Mouse (Mus musculus): ENCODE measurements around the gene Gpsm2. TPM values are rescaled to one million over a fixed set of nuclear protein-coding genes. Genes with fewer than 3 reads are reported as not detected.
A peak's percentile ranks its signal among the peaks of the same experiment; 100 is the strongest.
"Not testable (repeated sequence)": the region's sequence is repeated elsewhere in the genome, so short reads cannot be mapped to it uniquely, and the experiment has no call there.

Gene Gpsm2
- polyA plus RNA-seq, 1 experiment from 2014 or later: 94.5 TPM

DNA sequence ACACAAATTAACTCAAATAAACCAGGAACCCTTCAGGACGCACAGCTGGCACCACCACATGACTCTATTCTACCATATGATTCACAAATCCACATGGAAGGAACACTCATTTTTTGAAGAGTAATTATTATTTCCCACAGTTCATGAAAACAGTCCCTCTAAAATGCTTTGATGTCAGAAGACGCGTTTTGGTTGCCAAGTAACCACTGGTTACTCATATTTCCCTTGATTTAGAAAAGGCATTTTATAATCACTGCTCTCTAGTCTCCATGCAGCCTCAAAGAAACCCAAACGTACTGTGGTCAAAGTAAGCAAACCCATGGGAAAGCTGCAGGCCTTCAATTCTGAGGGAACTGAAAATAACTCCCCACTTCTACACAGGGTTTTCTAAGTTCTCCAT is 32.1 kb downstream of the Gpsm2 start:
- Histone ChIP-seq H3K27ac (replicated peaks) (no peak overlapping the region), H3K36me3 (peaks cover 60% of the 10 kb centered on the region), H3K27me3 (no peaks in the 10 kb centered on the region), H3K4me3 (no peak overlapping the region), H3K4me2 (replicated peaks) (no peak overlapping the region), H3K9me3 (no peaks in the 10 kb centered on the region), H3K4me1 (0 out of 2 replicates have a peak, but pooled peaks cover 2% of the 10 kb centered on the region), H3K9ac (replicated peaks) (no peak overlapping the region)
- 80% methylated on average over 4 of the region's 4 CpGs for WGBS
- ATAC-seq (ENCODE audit: low FRiP score, low read depth): no peak

- Histone ChIP-seq H3K36me3 (peaks cover 55% of the 10 kb centered on the region), H3K9ac (replicated peaks) (no peak overlapping the region), H3K27me3 (no peaks in the 10 kb centered on the region), H3K9me3 (no peaks in the 10 kb centered on the region), H3K4me3 (no peak overlapping the region), H3K27ac (replicated peaks) (no peak overlapping the region), H3K4me1 (0 out of 2 replicates have a peak, but pooled peaks cover 2% of the 10 kb centered on the region), H3K4me2 (replicated peaks) (no peak overlapping the region)
- 85% methylated on average over 8 of the region's 8 CpGs for WGBS
- no peak for ATAC-seq (ENCODE audit: low FRiP score, low read depth)
These were observed 32.7 kb downstream of the Gpsm2 start for GRCm38 (mm10) chr3:108689446-108689845.

- 0 out of 2 replicates have a peak, but pooled peaks cover 2% of the 10 kb centered on the region for H3K4me1 ChIP-seq
- H3K4me3 ChIP-seq: no peak overlapping the region
- no peak overlapping the region for H3K4me2 ChIP-seq (replicated peaks)
- no peak overlapping the region for H3K9ac ChIP-seq (replicated peaks)
- no peak overlapping the region for H3K27ac ChIP-seq (replicated peaks)
- 75% methylated on average over 6 of the region's 6 CpGs for WGBS
- no peaks in the 10 kb centered on the region for H3K9me3 ChIP-seq
- H3K36me3 ChIP-seq: peaks cover 55% of the 10 kb centered on the region
- ATAC-seq (ENCODE audit: low FRiP score, low read depth): no peak
- no peaks in the 10 kb centered on the region for H3K27me3 ChIP-seq
These were observed 33.1 kb downstream of the Gpsm2 start for GRCm38 (mm10) chr3:108689015-108689441.

- H3K4me2 ChIP-seq (replicated peaks): no peak overlapping the region
- no peak overlapping the region for H3K4me3 ChIP-seq
- H3K36me3 ChIP-seq: peaks cover 78% of the 10 kb centered on the region
- H3K9me3 ChIP-seq: no peaks in the 10 kb centered on the region
- no peaks in the 10 kb centered on the region for H3K27me3 ChIP-seq
- ATAC-seq (ENCODE audit: low FRiP score, low read depth): no peak
- H3K4me1 ChIP-seq: 0 out of 2 replicates have a peak, but pooled peaks cover 2% of the 10 kb centered on the region
- H3K27ac ChIP-seq (replicated peaks): no peak overlapping the region
- no peak overlapping the region for H3K9ac ChIP-seq (replicated peaks)
- WGBS: 97% methylated on average over 7 of the region's 7 CpGs
These were observed 36.4 kb downstream of the Gpsm2 start for GRCm38 (mm10) chr3:108685701-108686100.

- ATAC-seq (ENCODE audit: low FRiP score, low read depth); H3K9ac ChIP-seq (replicated peaks); H3K9me3 ChIP-seq; H3K27me3 ChIP-seq; H3K4me2 ChIP-seq (replicated peaks); H3K4me3 ChIP-seq; H3K4me1 ChIP-seq; H3K27ac ChIP-seq (replicated peaks): not testable (repeated sequence)
- WGBS: 96% methylated on average over 5 of the region's 5 CpGs
- H3K36me3 ChIP-seq: peaks cover 81% of the 10 kb centered on the region
These were observed 38.5 kb downstream of the Gpsm2 start for GRCm38 (mm10) chr3:108683597-108683996.

DNA sequence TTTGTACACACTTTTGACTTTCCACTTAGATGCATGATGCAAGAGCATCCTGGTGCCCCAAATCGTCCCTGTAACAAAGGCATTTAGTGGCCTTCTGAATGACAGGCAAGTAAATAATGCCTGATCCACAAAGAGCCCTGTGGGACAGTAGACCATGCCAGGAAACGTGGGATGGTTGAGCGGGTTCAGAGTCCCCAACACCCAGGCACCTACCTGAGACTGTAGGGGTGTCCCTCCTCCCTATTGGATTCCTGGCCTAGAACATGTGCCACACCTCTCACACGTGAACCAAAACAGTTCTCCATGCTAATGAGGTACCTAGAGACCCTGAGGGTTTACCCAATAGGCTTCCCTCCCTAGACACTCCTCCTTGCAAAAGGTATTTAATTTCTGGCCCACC is 41.1 kb downstream of the Gpsm2 start:
- Histone ChIP-seq H3K4me2 (replicated peaks) (no peak overlapping the region), H3K9ac (replicated peaks) (no peak overlapping the region), H3K36me3 (peaks cover 90% of the 10 kb centered on the region), H3K4me1 (no peaks in the 10 kb centered on the region), H3K4me3 (no peak overlapping the region), H3K27me3 (no peaks in the 10 kb centered on the region), H3K27ac (replicated peaks) (no peak overlapping the region), H3K9me3 (no peaks in the 10 kb centered on the region)
- WGBS: 91% methylated on average over 4 of the region's 4 CpGs
- no peak for ATAC-seq (ENCODE audit: low FRiP score, low read depth)

DNA sequence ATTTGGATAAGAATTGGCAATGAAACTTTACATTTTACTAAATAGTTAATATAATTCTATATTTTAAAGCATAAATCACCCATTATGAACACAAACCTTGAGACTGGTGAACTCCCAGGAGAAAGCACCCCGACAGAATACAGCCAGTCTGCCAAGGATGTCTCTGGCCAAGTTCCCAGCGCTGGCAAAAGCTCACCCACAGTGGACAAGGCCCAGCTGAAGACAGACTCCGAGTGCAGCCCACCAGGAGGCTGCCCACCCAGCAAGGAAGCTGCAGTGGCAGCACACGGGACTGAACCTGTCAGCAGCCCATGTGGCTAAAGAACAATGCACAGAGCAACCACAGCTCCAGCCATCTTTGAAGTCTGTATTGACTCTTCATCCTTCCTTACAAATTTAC is 45.5 kb downstream of the Gpsm2 start:
- no peak overlapping the region for H3K27ac ChIP-seq (replicated peaks)
- no peak overlapping the region for H3K4me2 ChIP-seq (replicated peaks)
- ATAC-seq (ENCODE audit: low FRiP score, low read depth): no peak
- no peak overlapping the region for H3K4me3 ChIP-seq
- no peaks in the 10 kb centered on the region for H3K27me3 ChIP-seq
- H3K9ac ChIP-seq (replicated peaks): no peak overlapping the region
- H3K4me1 ChIP-seq: no peaks in the 10 kb centered on the region
- no peaks in the 10 kb centered on the region for H3K9me3 ChIP-seq
- H3K36me3 ChIP-seq: peaks cover 89% of the 10 kb centered on the region
- WGBS: 81% methylated on average over 4 of the region's 4 CpGs

- no peak overlapping the region for H3K27ac ChIP-seq (replicated peaks)
- no peak overlapping the region for H3K9ac ChIP-seq (replicated peaks)
- H3K4me3 ChIP-seq: no peak overlapping the region
- 82% methylated on average over 1 of the region's 1 CpGs for WGBS
- H3K27me3 ChIP-seq: no peaks in the 10 kb centered on the region
- H3K36me3 ChIP-seq: peaks cover 49% of the 10 kb centered on the region
- no peak for ATAC-seq (ENCODE audit: low FRiP score, low read depth)
- H3K9me3 ChIP-seq: no peaks in the 10 kb centered on the region
- no peaks in the 10 kb centered on the region for H3K4me1 ChIP-seq
- H3K4me2 ChIP-seq (replicated peaks): no peak overlapping the region
These were observed 61.2 kb downstream of the Gpsm2 start for GRCm38 (mm10) chr3:108660941-108661340.

GRCm38 (mm10) chr3:108658612-108659011 is 63.5 kb downstream of the Gpsm2 start:
- H3K27me3 ChIP-seq: no peaks in the 10 kb centered on the region
- H3K9me3 ChIP-seq: no peaks in the 10 kb centered on the region

GRCm38 (mm10) chr3:108655486-108655885 is 66.6 kb downstream of the Gpsm2 start:
- Histone ChIP-seq H3K9me3 (no peaks in the 10 kb centered on the region), H3K4me3 (no peak overlapping the region), H3K9ac (replicated peaks) (no peak overlapping the region), H3K4me1 (peaks cover 16% of the 10 kb centered on the region), H3K27me3 (no peaks in the 10 kb centered on the region), H3K36me3 (0 out of 2 replicates have a peak, but pooled peaks cover 9% of the 10 kb centered on the region), H3K27ac (replicated peaks) (no peak overlapping the region), H3K4me2 (replicated peaks) (no peak overlapping the region)
- WGBS: 86% methylated on average over 7 of the region's 7 CpGs
- ATAC-seq (ENCODE audit: low FRiP score, low read depth): no peak

More at GRCm38 (mm10) chr3:108658612-108659011, 63.5 kb downstream of the Gpsm2 start:
- H3K36me3 ChIP-seq: peaks cover 28% of the 10 kb centered on the region
- H3K4me2 ChIP-seq (replicated peaks): no peak overlapping the region
- H3K27ac ChIP-seq (replicated peaks): no peak overlapping the region
- H3K4me3 ChIP-seq: no peak overlapping the region
- no peak overlapping the region for H3K9ac ChIP-seq (replicated peaks)
- peaks cover 11% of the 10 kb centered on the region for H3K4me1 ChIP-seq
- no peak for ATAC-seq (ENCODE audit: low FRiP score, low read depth)
- 96% methylated on average over 9 of the region's 9 CpGs for WGBS

GRCm38 (mm10) chr3:108654566-108654965 is 67.5 kb downstream of the Gpsm2 start:
- WGBS: 28% methylated on average over 14 of the region's 14 CpGs
- H3K36me3 ChIP-seq: 0 out of 2 replicates have a peak, but pooled peaks cover 9% of the 10 kb centered on the region
- H3K4me1 ChIP-seq: peaks cover 16% of the 10 kb centered on the region
- peak overlapping the region; percentile 62 for H3K4me2 ChIP-seq (replicated peaks)
- no peaks in the 10 kb centered on the region for H3K9me3 ChIP-seq
- no peaks in the 10 kb centered on the region for H3K27me3 ChIP-seq
- peak overlapping the region; percentile 86 for H3K4me3 ChIP-seq
- H3K27ac ChIP-seq (replicated peaks): no peak overlapping the region
- H3K9ac ChIP-seq (replicated peaks): peak overlapping the region; percentile 85
- no peak for ATAC-seq (ENCODE audit: low FRiP score, low read depth)

DNA sequence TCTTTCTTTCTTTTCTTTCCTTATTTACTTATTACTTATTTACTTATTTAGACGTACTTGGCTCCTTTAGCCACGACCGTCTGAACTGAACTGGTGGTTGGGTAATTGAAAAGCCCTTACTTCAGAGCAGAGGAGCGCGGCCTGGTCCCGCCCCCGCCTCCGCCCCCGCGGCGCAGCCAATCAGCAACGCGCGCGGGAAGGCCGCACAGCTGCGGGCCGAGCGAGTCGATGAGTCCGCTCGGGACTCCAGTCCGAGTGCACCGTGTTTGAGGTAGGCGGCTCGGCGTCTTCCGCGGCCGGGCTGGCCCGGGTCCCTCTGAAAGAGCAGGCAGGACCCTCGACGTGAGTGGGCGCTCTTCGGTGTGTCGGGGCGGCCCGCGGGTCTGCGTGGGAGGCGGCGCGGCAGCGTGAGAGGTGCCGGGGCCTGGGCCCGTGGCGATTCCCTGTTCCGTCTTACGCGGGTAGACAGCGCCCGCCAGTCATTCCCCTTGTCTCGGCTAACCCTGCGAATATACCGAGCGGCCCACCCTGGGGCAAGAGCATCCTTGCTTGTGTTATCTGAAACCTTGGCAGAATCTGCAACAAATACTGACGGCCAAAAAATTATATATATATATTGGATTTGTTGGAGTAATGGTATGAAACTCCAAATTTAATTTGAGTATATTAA is 68.3 kb downstream of the Gpsm2 start, which contains the start of gene Clcc1:
TSS of gene Clcc1 (plus strand) at position 204 of the 670 bp plus-strand sequence.
- Histone ChIP-seq H3K4me3 (peak within 1 kb of the TSS; percentile 86), H3K4me1 (peaks cover 16% of the 10 kb centered on the region), H3K27me3 (no peaks in the 10 kb centered on the region), H3K4me2 (replicated peaks) (peak within 1 kb of the TSS; percentile 62), H3K9ac (replicated peaks) (peak within 1 kb of the TSS; percentile 85), H3K9me3 (no peaks in the 10 kb centered on the region), H3K36me3 (0 out of 2 replicates have a peak, but pooled peaks cover 4% of the 10 kb centered on the region), H3K27ac (replicated peaks) (peak within 1 kb of the TSS; percentile 88)
- under 1% methylated on average over 57 of the region's 57 CpGs for WGBS
- ATAC-seq (ENCODE audit: low FRiP score, low read depth): peak; percentile 98

All from midbrain, embryonic 12.5 days (tissue).